Mouse (Mus musculus): ENCODE measurements around the gene Ece2. TPM values are rescaled to one million over a fixed set of nuclear protein-coding genes. Genes with fewer than 3 reads are reported as not detected.

Gene Ece2
- total RNA-seq, 2 experiments from 2014 or later, result 0.42 TPM; not detected in 1

DNA sequence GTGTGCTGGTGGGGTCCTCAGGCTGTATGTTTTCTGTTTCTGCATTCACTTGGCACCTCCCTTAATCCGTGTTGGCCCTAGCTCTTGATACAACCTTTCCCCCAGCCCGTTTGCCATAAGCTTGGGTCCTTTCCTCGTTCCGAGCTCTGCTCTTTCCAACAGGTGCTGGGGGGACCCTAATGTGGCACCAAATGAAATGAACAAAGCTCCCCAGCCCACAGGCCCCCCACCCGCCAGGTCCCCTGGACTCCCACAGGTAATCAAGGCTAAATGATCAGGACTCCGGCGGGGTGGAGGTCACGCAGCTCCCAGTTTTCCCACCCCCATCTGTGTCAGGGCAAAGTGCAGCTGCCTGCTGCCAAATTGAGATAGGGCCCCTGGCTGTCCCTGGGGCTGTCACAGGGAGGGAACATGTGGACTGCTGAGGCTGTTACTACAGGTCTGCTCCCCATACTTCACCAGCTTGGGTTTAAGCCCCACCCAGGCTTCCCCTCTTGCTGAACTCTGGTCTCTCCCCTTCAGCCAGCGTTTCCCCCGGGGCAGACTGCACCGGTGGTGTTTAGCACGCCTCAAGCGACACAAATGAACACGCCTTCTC is 44.2 kb downstream of the Ece2 start:
- Histone ChIP-seq H3K4me3 (peak overlapping the region; percentile 94), H3K27ac (peak overlapping the region; percentile 94)
- intact Hi-C loops (cut with DNase I), result loop anchor here (2.0 kb wide), 1 partner anchor 21 kb away; no protein-coding TSS in a partner anchor
- DNase-seq, result peak; percentile 46
- no peak for TF ChIP-seq CTCF (IDR thresholded peaks at IDR 0.05)

DNA sequence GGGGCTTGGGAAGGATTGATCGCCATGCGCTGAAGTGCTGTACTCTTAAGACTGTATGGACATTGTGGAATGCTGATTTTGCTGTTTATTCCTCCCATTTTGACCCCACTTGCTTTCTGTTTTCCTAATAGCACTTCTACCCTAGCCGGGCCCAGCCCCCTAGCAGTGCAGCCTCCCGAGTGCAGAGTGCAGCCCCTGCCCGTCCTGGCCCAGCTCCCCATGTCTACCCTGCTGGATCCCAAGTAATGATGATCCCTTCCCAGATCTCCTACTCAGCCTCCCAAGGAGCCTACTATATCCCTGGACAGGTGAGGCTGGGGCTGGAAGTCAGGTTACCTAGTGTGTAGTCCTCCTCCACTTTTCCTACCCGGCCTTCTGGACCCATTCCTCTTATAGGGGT is 45.6 kb downstream of the Ece2 start:
- no peak for DNase-seq
- Histone ChIP-seq H3K27ac (peak overlapping the region; percentile 94; the same call in 1 of the 2 replicates), H3K4me3 (peak overlapping the region; percentile 94)
- TF ChIP-seq CTCF (IDR thresholded peaks at IDR 0.05), result no peak
- intact Hi-C loops (cut with DNase I), result no loop called here

DNA sequence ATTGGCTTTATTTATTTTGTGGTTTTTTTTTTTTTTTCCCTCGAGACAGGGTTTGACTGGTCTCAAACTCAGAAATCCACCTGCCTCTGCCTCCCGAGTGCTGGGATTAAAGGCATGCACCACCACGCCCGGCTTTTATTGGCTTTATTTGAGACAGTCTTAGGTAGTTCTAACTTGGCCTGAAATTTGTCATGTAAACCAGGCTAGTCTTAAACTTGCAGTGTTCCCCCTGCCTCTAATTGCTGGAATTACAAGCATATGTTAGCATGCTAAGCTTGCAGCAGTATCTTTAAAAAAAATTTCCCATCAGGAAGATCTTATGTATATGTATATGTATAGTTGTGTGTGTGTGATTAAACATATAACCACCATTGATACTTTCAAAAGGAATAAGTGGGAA is 47.1 kb downstream of the Ece2 start:
- intact Hi-C loops (cut with DNase I), result no loop called here
- DNase-seq, result no peak
- H3K4me3 ChIP-seq, result no peak overlapping the region
- H3K27ac ChIP-seq, result peak overlapping the region; percentile 88
- no peak for TF ChIP-seq CTCF (IDR thresholded peaks at IDR 0.05)

DNA sequence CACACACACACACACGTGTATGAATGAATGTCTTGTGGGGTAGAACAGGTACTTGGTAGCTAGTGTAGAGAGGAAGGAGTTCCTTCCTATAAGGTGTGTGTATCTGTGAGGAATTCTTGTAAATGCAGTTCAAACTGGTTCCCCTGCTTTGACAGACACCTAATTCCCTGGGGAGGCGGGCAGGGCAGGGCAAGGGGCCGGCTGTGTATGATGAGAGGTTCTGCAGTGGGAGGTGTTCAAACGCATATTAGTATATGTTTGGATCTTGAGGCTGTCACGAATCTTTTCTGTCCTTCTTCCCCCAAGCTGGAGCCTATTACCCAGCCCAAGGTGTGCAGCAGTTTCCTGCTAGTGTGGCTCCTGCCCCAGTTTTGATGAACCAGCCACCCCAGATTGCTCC is 47.8 kb downstream of the Ece2 start:
- intact Hi-C loops (cut with DNase I), result no loop called here
- Histone ChIP-seq H3K4me3 (peak overlapping the region; percentile 72), H3K27ac (peak overlapping the region; percentile 88)
- DNase-seq, result no peak
- no peak for TF ChIP-seq CTCF (IDR thresholded peaks at IDR 0.05)

DNA sequence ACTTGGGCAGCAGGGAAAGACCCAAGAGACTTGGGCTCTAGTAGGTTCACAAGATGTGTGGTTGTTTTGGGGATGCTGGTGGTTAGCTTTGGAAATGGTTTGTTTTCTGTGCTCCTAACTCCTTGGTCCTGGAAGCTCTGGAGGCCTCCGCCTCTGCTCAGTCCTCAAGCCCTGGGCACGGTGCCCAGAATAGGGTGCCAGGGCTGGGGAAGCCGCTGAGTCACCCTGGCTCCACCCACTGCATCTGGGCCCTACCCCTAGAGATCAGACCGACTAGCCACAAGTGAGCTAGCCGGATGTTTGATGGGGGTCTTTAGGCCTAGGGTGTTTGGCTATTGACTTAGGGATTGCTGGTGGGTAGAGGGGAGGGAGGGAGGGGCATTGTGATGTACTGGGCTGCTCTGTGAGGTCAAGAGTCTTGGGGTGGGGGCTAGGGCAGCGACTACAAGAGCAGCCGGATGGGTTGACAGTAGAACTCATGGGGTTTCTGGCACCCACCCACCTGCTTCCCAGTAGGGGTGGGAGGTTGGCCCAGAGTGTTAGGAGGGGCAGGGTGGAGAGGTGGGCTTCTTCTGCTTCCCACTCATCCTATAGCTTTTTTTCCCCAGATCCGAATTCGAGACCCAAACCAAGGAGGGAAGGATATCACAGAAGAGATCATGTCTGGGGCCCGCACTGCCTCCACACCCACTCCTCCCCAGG is 48.5 kb downstream of the Ece2 start:
- H3K27ac ChIP-seq, result peak overlapping the region; percentile 88
- intact Hi-C loops (cut with DNase I), result loop anchor here (2.0 kb wide), 1 partner anchor 15 kb away; the partner anchor contains the start of gene Fam131a
- H3K4me3 ChIP-seq, result peak overlapping the region; percentile 72
- peak; percentile 95 for DNase-seq
- TF ChIP-seq CTCF (IDR thresholded peaks at IDR 0.05), result no peak

DNA sequence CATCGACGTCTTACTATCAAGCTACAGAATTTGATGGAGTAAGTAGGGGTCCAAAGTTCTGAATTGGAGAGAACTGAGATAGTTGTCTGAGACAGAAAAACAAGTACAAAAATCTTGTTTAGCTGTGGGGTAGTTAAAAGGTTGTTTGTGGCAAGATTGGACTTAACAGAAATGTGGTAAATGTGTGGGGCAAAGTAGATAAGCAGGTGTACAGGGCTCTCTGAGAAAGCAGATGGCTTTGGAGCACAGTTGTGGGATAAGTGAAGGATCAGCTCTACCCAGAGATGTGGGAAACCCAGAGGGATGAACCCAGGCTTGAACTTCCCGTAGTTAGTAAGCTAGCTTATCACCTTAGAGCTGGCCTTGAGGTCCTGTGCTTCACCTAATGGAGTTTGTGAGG is 61.1 kb downstream of the Ece2 start:
- DNase-seq, result no peak
- Histone ChIP-seq H3K27ac (no peak overlapping the region), H3K4me3 (no peak overlapping the region)
- no peak for TF ChIP-seq CTCF (IDR thresholded peaks at IDR 0.05)
- intact Hi-C loops (cut with DNase I), result no loop called here

DNA sequence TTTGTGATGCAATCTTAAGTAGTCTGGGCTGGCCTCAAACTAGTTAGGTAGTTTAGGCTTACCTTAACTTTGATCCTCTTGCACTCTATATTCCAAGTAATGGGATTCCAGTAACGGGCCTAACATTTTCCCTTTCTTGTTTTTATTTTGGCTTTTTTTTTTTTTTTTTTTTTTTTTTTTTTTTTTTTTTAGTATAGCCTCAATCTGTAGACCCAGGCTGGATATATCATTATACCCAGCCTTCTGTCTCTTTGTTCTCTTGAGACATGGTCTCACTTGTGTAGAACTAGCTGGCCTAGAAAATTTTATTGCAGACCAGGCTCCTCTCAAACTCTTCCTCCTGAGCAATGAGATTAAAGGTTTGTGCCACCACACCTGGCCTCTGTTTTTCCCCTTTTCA is 62.0 kb downstream of the Ece2 start:
- H3K4me3 ChIP-seq, result no peak overlapping the region
- DNase-seq, result no peak
- TF ChIP-seq CTCF (IDR thresholded peaks at IDR 0.05), result no peak
- no peak overlapping the region for H3K27ac ChIP-seq
- intact Hi-C loops (cut with DNase I), result loop anchor here (2.0 kb wide), 1 partner anchor 13 kb away; no protein-coding TSS in a partner anchor

DNA sequence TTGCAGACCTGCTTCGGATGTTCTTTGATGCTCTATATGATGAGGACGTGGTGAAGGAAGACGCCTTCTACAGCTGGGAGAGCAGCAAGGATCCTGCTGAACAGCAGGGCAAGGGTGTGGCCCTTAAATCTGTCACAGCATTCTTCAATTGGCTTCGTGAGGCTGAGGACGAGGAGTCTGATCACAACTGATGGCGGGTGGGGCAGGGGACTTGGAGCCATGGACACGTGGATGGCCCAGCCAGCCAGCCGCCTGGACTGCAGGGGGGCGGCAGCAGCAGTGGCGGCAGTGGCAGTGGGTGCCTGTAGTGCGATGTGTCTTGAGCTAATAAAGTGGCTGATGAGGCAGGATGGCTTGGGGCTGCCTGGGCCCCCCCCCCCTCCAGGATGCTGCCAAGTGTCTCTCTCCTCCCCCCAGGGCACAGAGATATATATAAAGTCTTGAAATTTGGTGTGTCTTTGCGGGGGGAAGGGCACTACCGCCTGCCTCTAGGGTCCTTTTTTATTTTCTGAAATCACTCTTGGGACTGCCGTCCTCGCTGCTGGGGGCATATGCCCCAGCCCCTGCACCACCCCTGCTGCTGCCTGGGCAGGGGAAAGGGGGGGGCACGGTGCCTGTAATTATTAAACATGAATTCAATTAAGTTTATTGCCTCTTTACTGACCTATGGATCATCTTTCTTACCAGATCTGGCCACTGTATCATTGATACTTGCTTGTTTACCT is 62.8 kb downstream of the Ece2 start:
- no peak for TF ChIP-seq CTCF (IDR thresholded peaks at IDR 0.05)
- Histone ChIP-seq H3K27ac (peak overlapping the region; percentile 95), H3K4me3 (peak overlapping the region; percentile 75)
- no peak for DNase-seq
- intact Hi-C loops (cut with DNase I), result loop anchor here (2.0 kb wide), 1 partner anchor 14 kb away; no protein-coding TSS in a partner anchor

DNA sequence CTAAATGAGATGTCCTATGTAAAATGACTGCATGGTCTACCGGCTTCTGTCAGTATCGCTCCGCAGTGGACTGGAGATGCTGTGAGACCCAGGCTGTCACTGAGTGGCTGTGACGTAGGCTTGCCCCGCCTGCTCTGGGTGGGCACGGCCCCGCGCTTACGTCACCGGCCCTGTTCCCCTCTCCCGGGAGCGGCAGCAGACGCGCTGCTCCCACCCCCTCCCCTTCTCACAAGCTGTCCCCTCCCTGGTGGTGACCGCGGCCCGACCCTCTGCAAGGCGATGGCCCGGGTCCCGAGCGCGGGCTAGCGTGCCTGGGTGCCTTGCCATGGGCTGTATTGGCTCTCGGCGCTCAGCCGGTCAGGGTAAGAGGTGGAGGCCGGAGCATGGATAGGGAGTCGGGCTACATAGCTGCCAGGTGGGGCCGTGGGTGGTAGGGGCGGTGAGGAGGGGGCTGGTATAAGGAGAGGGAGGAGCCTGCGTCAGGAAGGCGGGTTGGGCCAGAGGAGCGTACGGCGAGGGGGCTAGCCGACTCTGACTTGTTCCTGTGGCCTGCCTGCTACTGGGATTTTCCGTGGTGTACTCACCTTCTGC is 63.6 kb downstream of the Ece2 start, which contains the start of gene Fam131a:
Gene Fam131a (plus strand): TSS at position 131 of the 591 bp plus-strand sequence.
- intact Hi-C loops (cut with DNase I), result loop anchor here (2.0 kb wide), 1 partner anchor 14 kb away; no protein-coding TSS in a partner anchor
- peak; percentile 94 for DNase-seq
- TF ChIP-seq CTCF (IDR thresholded peaks at IDR 0.05), result no peak
- Histone ChIP-seq H3K4me3 (peak within 1 kb of the TSS; percentile 75), H3K27ac (peak within 1 kb of the TSS; percentile 95)

DNA sequence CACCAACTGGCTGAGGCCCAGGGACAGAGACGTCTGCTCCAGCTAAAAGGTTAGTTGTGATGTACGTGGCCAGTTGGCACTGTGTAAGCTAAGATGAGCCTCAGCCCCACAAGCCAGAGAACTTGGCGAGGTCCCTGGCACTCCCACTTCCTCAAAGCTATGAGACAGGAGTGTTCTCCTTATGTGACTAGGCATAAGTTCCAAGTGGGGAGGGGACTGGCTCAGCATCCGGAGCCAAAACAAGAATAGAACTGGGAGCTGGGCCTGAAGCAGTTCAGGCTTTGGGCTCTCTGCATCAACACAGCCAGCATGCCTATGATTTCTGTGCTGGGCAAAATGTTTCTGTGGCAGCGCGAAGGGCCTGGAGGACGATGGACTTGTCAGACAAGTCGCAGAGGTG is 65.2 kb downstream of the Ece2 start:
- DNase-seq, result peak; percentile 88
- intact Hi-C loops (cut with DNase I), result no loop called here
- H3K27ac ChIP-seq, result peak overlapping the region; percentile 95
- H3K4me3 ChIP-seq, result peak overlapping the region; percentile 75
- no peak for TF ChIP-seq CTCF (IDR thresholded peaks at IDR 0.05)

DNA sequence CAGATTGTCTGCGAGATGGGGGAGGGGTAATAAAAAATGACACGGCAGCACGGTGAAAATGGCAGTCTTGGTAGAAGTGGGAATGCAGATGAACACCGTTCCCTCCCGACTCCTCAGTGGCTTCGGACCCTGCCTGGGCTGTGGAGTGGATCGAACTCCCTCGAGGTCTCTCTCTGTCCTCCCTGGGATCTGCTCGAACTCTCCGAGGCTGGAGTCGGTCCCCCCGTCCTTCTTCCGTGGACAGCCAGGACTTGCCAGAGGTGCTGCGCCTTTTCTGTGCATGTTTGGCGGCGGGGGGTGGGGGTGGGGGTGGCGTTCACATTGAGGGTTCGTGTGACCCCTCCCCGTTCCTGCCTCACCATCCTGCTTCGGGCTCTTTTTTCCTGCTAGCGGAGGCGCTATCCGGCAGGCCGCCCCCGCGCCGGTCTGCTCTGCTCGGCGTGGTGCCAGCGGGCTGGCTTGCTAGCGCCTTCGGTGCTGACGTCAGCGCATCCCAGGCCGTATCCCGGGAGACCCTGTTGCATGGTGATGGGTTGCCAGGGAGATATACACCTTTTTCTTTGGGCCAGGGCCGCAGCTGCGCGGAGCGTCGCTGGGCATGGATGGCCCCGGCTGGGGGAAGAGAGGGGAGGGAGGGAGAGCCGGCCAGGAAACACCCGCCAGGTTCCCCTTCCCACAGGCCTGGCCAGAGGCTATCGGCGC is 66.1 kb downstream of the Ece2 start:
- Histone ChIP-seq H3K4me3 (peak overlapping the region; percentile 75), H3K27ac (peak overlapping the region; percentile 95)
- peak; percentile 90 for DNase-seq
- no peak for TF ChIP-seq CTCF (IDR thresholded peaks at IDR 0.05)
- intact Hi-C loops (cut with DNase I), result no loop called here

Small RNA genes within 50 kb of the gene (microRNA-seq; reads per million reads assigned to microRNA genes)
- gene Mir1224, result not detected

Other genes with a start within 250 kb of the Ece2 start
- gene Abcc5, start 203.4 kb upstream of the Ece2 start, total RNA-seq (2021), result 10 to 100 TPM; 54.4 to 66.0 TPM
- 10 to 100 TPM; 55.7 to 62.8 TPM for gene Eif2b5, start 131.0 kb upstream of the Ece2 start, total RNA-seq (2021)
- 10 to 100 TPM; 30.7 to 31.3 TPM for gene Dvl3, start 112.8 kb upstream of the Ece2 start, total RNA-seq (2021)
- 100 to 1,000 TPM; 137 to 157 TPM for gene Ap2m1, start 94.3 kb upstream of the Ece2 start, total RNA-seq (2021)
- 10 to 100 TPM; 59.8 to 70.7 TPM for gene Abcf3, start 81.3 kb upstream of the Ece2 start, total RNA-seq (2021)
- gene Vwa5b2, start 40.4 kb upstream of the Ece2 start, total RNA-seq (2021), result under 1 TPM; 0.08 to 0.20 TPM
- gene Eef1akmt4, start 18.2 kb upstream of the Ece2 start, total RNA-seq (2021), result 1 to 10 TPM; 3.4 to 6.3 TPM
- gene Gm49333, start 18.2 kb upstream of the Ece2 start, total RNA-seq (2021), result not detected
- 10 to 100 TPM; 13.4 to 14.6 TPM for gene Alg3, start 18.1 kb upstream of the Ece2 start, total RNA-seq (2021)
- 1 to 10 TPM; 1.1 to 1.3 TPM for gene Camk2n2, start 8.5 kb upstream of the Ece2 start, total RNA-seq (2021)
- gene Psmd2, start 21.8 kb downstream of the Ece2 start, total RNA-seq (2021), result 100 to 1,000 TPM; 223 to 253 TPM
- 100 to 1,000 TPM; 428 to 462 TPM for gene Eif4g1, start 38.5 kb downstream of the Ece2 start, total RNA-seq (2021)
- 10 to 100 TPM; 46.0 to 62.9 TPM for gene Fam131a, start 63.4 kb downstream of the Ece2 start, total RNA-seq (2021)
- 1 to 10 TPM; 7.6 to 9.2 TPM for gene Polr2h, start 87.8 kb downstream of the Ece2 start, total RNA-seq (2021)
- gene Clcn2, start 87.9 kb downstream of the Ece2 start, total RNA-seq (2021), result 1 to 10 TPM in 1 of 2 experiments, under 1 TPM in 1; 0.89 to 1.0 TPM
- gene Chrd, start 103.3 kb downstream of the Ece2 start, total RNA-seq (2021), result 1 to 10 TPM; 2.9 to 3.6 TPM
- 1 to 10 TPM; 5.1 to 6.3 TPM for gene Thpo, start 104.7 kb downstream of the Ece2 start, total RNA-seq (2021)